Comparison of ENCODE assay signal across 7 mouse cellular contexts in the genomic region with DNA sequence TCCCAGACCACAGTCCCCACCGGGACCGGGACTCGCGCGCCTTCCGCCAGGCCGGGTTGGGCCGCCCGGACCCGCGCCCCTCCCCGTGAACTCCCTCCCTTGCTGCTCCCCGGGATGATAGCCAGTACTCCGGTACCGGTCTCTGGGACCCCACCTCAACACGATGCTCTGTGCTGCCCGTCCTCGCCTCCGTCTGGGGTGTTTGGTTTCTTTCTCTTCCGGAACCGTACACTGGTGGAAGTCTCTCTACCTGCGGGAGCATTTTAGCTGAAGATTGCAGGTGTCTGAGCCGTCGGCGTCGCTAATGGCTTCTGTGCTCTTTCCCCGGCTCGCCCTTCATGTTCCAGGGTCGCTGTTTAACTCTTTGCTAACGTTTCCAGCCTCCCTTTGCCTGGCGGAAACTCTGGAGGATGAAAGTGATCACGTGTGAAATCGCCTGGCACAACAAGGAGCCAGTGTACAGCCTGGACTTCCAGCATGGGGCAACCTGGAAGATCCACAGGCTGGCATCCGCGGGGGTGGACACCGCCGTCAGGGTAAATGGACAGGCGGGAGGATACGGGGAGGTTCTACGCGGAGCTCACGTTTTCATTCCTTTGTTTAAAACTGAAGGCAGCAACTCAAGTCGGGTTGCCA. TPM values are rescaled to one million over a fixed set of nuclear protein-coding genes. Genes with fewer than 3 reads are reported as not detected.
DNase-seq lines count a peak whose midpoint lies in the region; ATAC-seq and TF ChIP-seq lines count a peak whose summit lies in the region.

No protein-coding gene starts in this region.

- no peak for TF ChIP-seq CTCF in CH12.LX (conservative IDR thresholded peaks at IDR 0.05 in 1 of 2, IDR thresholded peaks at IDR 0.05 in 1 of 2; ENCODE audit: low read depth in 2 of 2, low read length in 2 of 2)

- H3K79me2 ChIP-seq in CH12.LX (replicated peaks; ENCODE audit: control insufficient read depth, extremely low read depth, insufficient read depth, poor library complexity, severe bottlenecking) = no peaks in the 10 kb centered on the region; the same call in 1 of the 2 replicates

- intact Hi-C loops in gastrocnemius, postnatal 14 days (cut with DNase I; ENCODE audit: low total_unique reads) = no loop called here

- H3K4me2 ChIP-seq in CH12.LX (ENCODE audit: insufficient read depth, low read depth, poor library complexity, severe bottlenecking) = peak overlapping the region; percentile 83
- peak overlapping the region; percentile 93 for H3K4me2 ChIP-seq in kidney, embryonic 16.5 days (replicated peaks; ENCODE audit: low read depth, low read length)

- no peak overlapping the region for H3K27ac ChIP-seq in CH12.LX (ENCODE audit: insufficient read depth, low read depth)
- H3K27ac ChIP-seq in kidney, embryonic 16.5 days (ENCODE audit: low read length) = 0 out of 2 replicates have a peak overlapping the region, but pooled peaks have one; percentile 32
- peak overlapping the region; percentile 86 for H3K27ac ChIP-seq in midbrain, embryonic 10.5 days (replicated peaks)

- peak; percentile 62 for DNase-seq in 3T3-L1 (ENCODE audit: low read depth, low spot score)
- DNase-seq in CH12.LX (ENCODE audit: extremely low read depth) = peak; percentile 30
- DNase-seq in cerebellum, adult 9-11 months = peak; percentile 41
- DNase-seq in forelimb bud, embryonic 11.5 days (ENCODE audit: low read depth, low spot score) = peak; percentile 59
- DNase-seq in midbrain, embryonic 10.5 days (ENCODE audit: low spot score) = peak; percentile 49
- DNase-seq in gastrocnemius, postnatal 14 days = no peak

- in situ Hi-C loops in CH12.LX (cut with MboI; ENCODE audit: low pct_ligation_motif_present, low pct_unique_long_range_greater_than_20kb, low sequenced_read_pairs) = loop anchor here (10.0 kb wide), 1 partner anchor 199 kb away; the partner anchor contains the start of gene Cbr3

- H3K4me1 ChIP-seq in CH12.LX (ENCODE audit: control insufficient read depth in 1 of 2, insufficient read depth in 2 of 2) = peaks cover 0 to 40% of the 10 kb centered on the region in 2 experiments; a peak in 3 of 4 replicates
- H3K4me1 ChIP-seq in kidney, embryonic 16.5 days (ENCODE audit: insufficient read depth, low read length) = peaks cover 16% of the 10 kb centered on the region; the same call in 1 of the 2 replicates
- peaks cover 28% of the 10 kb centered on the region for H3K4me1 ChIP-seq in midbrain, embryonic 10.5 days

- peak overlapping the region; percentile 55 for H3K9ac ChIP-seq in CH12.LX (ENCODE audit: insufficient read depth, low read depth)
- peak overlapping the region; percentile 75 for H3K9ac ChIP-seq in kidney, embryonic 16.5 days (replicated peaks; ENCODE audit: low read length)

- H3K4me3 ChIP-seq in CH12.LX (replicated peaks in 1 of 3; ENCODE audit: low read depth in 2 of 3, low read length in 2 of 3, poor library complexity in 1 of 3) = peak overlapping the region; percentile 81 to 89 (median 83)
- peak overlapping the region; percentile 83 for H3K4me3 ChIP-seq in kidney, embryonic 16.5 days (ENCODE audit: low read length)
- peak overlapping the region; percentile 80 for H3K4me3 ChIP-seq in midbrain, embryonic 10.5 days

- H3K9me3 ChIP-seq in CH12.LX (replicated peaks; ENCODE audit: low read length) = no peaks in the 10 kb centered on the region
- H3K9me3 ChIP-seq in kidney, embryonic 16.5 days (ENCODE audit: low read length) = no peaks in the 10 kb centered on the region
- H3K9me3 ChIP-seq in midbrain, embryonic 10.5 days (replicated peaks) = no peaks in the 10 kb centered on the region

- H3K27me3 ChIP-seq in CH12.LX (replicated peaks) = no peaks in the 10 kb centered on the region
- no peaks in the 10 kb centered on the region for H3K27me3 ChIP-seq in kidney, embryonic 16.5 days (ENCODE audit: insufficient read depth, low read length)
- 0 out of 2 replicates have a peak, but pooled peaks cover 4% of the 10 kb centered on the region for H3K27me3 ChIP-seq in midbrain, embryonic 10.5 days (ENCODE audit: low read depth, poor library complexity, severe bottlenecking)

- dilution Hi-C loops in CH12.LX (cut with MboI; ENCODE audit: extremely low pct_ligation_motif_present, extremely low pct_unique_long_range_greater_than_20kb, low sequenced_read_pairs) = no loop called here

- ATAC-seq in kidney, embryonic 16.5 days (ENCODE audit: low FRiP score, low TSS enrichment) = peak; percentile 28

- TF ChIP-seq RAD21 in CH12.LX (IDR thresholded peaks at IDR 0.05; ENCODE audit: low read depth, low read length) = no peak

- peaks cover 17 to 38% of the 10 kb centered on the region in 2 experiments for H3K36me3 ChIP-seq in CH12.LX (replicated peaks in 1 of 2; ENCODE audit: control insufficient read depth in 1 of 2, insufficient read depth in 1 of 2, low read length in 1 of 2)
- peaks cover 7% of the 10 kb centered on the region for H3K36me3 ChIP-seq in kidney, embryonic 16.5 days (ENCODE audit: insufficient read depth, low read length)
- H3K36me3 ChIP-seq in midbrain, embryonic 10.5 days = peaks cover 39% of the 10 kb centered on the region

- no peak for TF ChIP-seq EP300 in CH12.LX (IDR thresholded peaks at IDR 0.05; ENCODE audit: low read length)

- TF ChIP-seq POLR2A in CH12.LX (IDR thresholded peaks at IDR 0.05; ENCODE audit: low read depth, low read length) = no peak

- under 1% methylated on average over 42 of the region's 43 CpGs for WGBS in kidney, embryonic 16.5 days
- under 1% methylated on average over 43 of the region's 43 CpGs for WGBS in midbrain, embryonic 10.5 days

TF ChIP-seq in CH12.LX, 34 proteins besides CTCF, POLR2A, EP300 and RAD21:
- TF ChIP-seq USF2 (conservative IDR thresholded peaks at IDR 0.05; ENCODE audit: low read depth, low read length) = 0 out of 2 replicates have a peak, but pooled peaks have one; percentile 37
- 0 out of 2 replicates have a peak, but pooled peaks have one; percentile 50 for TF ChIP-seq CHD1 (IDR thresholded peaks at IDR 0.05; ENCODE audit: low read depth, low read length)
- TF ChIP-seq BHLHE40 (IDR thresholded peaks at IDR 0.05; ENCODE audit: low read depth, low read length) = peak; percentile 86
- TF ChIP-seq MAX (IDR thresholded peaks at IDR 0.05; ENCODE audit: low read length) = no peak; the same call in 1 of the 2 replicates
- 0 out of 2 replicates have a peak, but pooled peaks have one; percentile 20 for TF ChIP-seq MYC (IDR thresholded peaks at IDR 0.05; ENCODE audit: low read depth, low read length)
- 0 out of 2 replicates have a peak, but pooled peaks have one; percentile 29 for TF ChIP-seq CHD2 (IDR thresholded peaks at IDR 0.05; ENCODE audit: low read length)
- peak; percentile 36 for TF ChIP-seq USF1 (IDR thresholded peaks at IDR 0.05; ENCODE audit: low read depth, low read length)
- peak; percentile 14 for TF ChIP-seq MXI1 (IDR thresholded peaks at IDR 0.05; ENCODE audit: low read depth, low read length)
- TF ChIP-seq MEF2A (IDR thresholded peaks at IDR 0.05; ENCODE audit: borderline replicate concordance, low read depth, low read length) = no peak

RNA-seq across cellular contexts. Expression of gene Chaf1b, which starts 0.5 kb away (rescaled TPM):
- total RNA-seq in CH12.LX (2012; rRNA removed) (46.7 and 58.6 TPM in 2 replicates), CH12.LX (2014; rRNA removed) (74.8 and 76.2 TPM in 2 replicates)
- 82.0 and 84.0 TPM in 2 replicates for polyA plus RNA-seq in CH12.LX (2012; ENCODE audit: insufficient read length, low read depth)
- 70.3 and 72.1 TPM in 2 replicates for polyA plus RNA-seq in kidney, embryonic 16.5 days (2015; fragmentation: Nextera tagmentation; extraction: Ambion mirVana)
- polyA plus RNA-seq in midbrain, embryonic 10.5 days (2016; fragmentation: Nextera tagmentation; extraction: Ambion mirVana) = 119 and 136 TPM in 2 replicates
- total RNA-seq in gastrocnemius, postnatal 14 days (2021) = 1 to 10 TPM; 1.4 to 2.3 TPM

RNA-seq across cellular contexts. Expression of gene Morc3, which starts 52.3 kb away (rescaled TPM):
- total RNA-seq in CH12.LX (2012; rRNA removed) = 25.4 and 25.5 TPM in 2 replicates
- total RNA-seq in CH12.LX (2014; rRNA removed) = 45.6 and 53.2 TPM in 2 replicates
- 17.3 and 17.8 TPM in 2 replicates for polyA plus RNA-seq in CH12.LX (2012; ENCODE audit: insufficient read length, low read depth)
- 33.1 and 33.3 TPM in 2 replicates for polyA plus RNA-seq in kidney, embryonic 16.5 days (2015; fragmentation: Nextera tagmentation; extraction: Ambion mirVana)
- 29.5 and 31.6 TPM in 2 replicates for polyA plus RNA-seq in midbrain, embryonic 10.5 days (2016; fragmentation: Nextera tagmentation; extraction: Ambion mirVana)
- total RNA-seq in gastrocnemius, postnatal 14 days (2021) = 10 to 100 TPM; 10.5 to 16.8 TPM
